Mouse (Mus musculus): ENCODE data around the gene Slc22a17. TPM values are rescaled to one million over a fixed set of nuclear protein-coding genes. Genes with fewer than 3 reads are reported as not detected.

Gene Slc22a17
- polyA plus RNA-seq, 1 experiment, result not detected

- Histone ChIP-seq H3K4me3 (ENCODE audit: insufficient read depth, low read depth, low read length) (no peak overlapping the region), H3K27ac (ENCODE audit: insufficient read depth, low read depth, low read length) (no peak overlapping the region), H3K4me1 (ENCODE audit: control insufficient read depth, insufficient read depth, low read length) (peaks cover 3% of the 10 kb centered on the region; the same call in 1 of the 2 replicates)
- TF ChIP-seq CTCF (IDR thresholded peaks at IDR 0.05; ENCODE audit: insufficient read depth, low read depth, low read length), result no peak
- 87% methylated on average over 3 of the region's 3 CpGs for WGBS
Observed at GRCm38 (mm10) chr14:54874165-54874564, 38.8 kb downstream of the Slc22a17 start.

GRCm38 (mm10) chr14:54870861-54871260 lies 42.1 kb downstream of the Slc22a17 start, which contains the start of gene Homez:
TSS of gene Homez (minus strand) at chr14:54870961.
- TF ChIP-seq POLR2A (IDR thresholded peaks at IDR 0.05; ENCODE audit: insufficient read depth, low read depth, low read length) (no peak), CTCF (IDR thresholded peaks at IDR 0.05; ENCODE audit: insufficient read depth, low read depth, low read length) (no peak)
- no peak within 1 kb of the TSS for H3K4me3 ChIP-seq (ENCODE audit: insufficient read depth, low read depth, low read length)
- peaks cover 3% of the 10 kb centered on the region; the same call in 1 of the 2 replicates for H3K4me1 ChIP-seq (ENCODE audit: control insufficient read depth, insufficient read depth, low read length)
- WGBS, result 87% methylated on average over 5 of the region's 5 CpGs
- H3K27ac ChIP-seq (ENCODE audit: insufficient read depth, low read depth, low read length), result no peak within 1 kb of the TSS

- H3K27ac ChIP-seq (ENCODE audit: insufficient read depth, low read depth, low read length), result no peak overlapping the region
- TF ChIP-seq CTCF (IDR thresholded peaks at IDR 0.05; ENCODE audit: insufficient read depth, low read depth, low read length) (no peak), POLR2A (IDR thresholded peaks at IDR 0.05; ENCODE audit: insufficient read depth, low read depth, low read length) (no peak)
- no peak overlapping the region for H3K4me3 ChIP-seq (ENCODE audit: insufficient read depth, low read depth, low read length)
- 0 out of 2 replicates have a peak, but pooled peaks cover 3% of the 10 kb centered on the region for H3K4me1 ChIP-seq (ENCODE audit: control insufficient read depth, insufficient read depth, low read length)
- 88% methylated on average over 4 of the region's 4 CpGs for WGBS
Observed at GRCm38 (mm10) chr14:54868026-54868425, 44.9 kb downstream of the Slc22a17 start.

- Histone ChIP-seq H3K4me1 (ENCODE audit: control insufficient read depth, insufficient read depth, low read length) (0 out of 2 replicates have a peak, but pooled peaks cover 3% of the 10 kb centered on the region), H3K4me3 (ENCODE audit: insufficient read depth, low read depth, low read length) (no peak overlapping the region), H3K27ac (ENCODE audit: insufficient read depth, low read depth, low read length) (no peak overlapping the region)
- 57% methylated on average over 5 of the region's 5 CpGs for WGBS
- TF ChIP-seq POLR2A (IDR thresholded peaks at IDR 0.05; ENCODE audit: insufficient read depth, low read depth, low read length), result no peak
- TF ChIP-seq CTCF (IDR thresholded peaks at IDR 0.05; ENCODE audit: insufficient read depth, low read depth, low read length), result 0 out of 2 replicates have a peak, but pooled peaks have one; percentile 39
Observed at GRCm38 (mm10) chr14:54866936-54867335, 46.0 kb downstream of the Slc22a17 start.

- 53% methylated on average over 3 of the region's 3 CpGs for WGBS
- TF ChIP-seq CTCF (IDR thresholded peaks at IDR 0.05; ENCODE audit: insufficient read depth, low read depth, low read length) (no peak), POLR2A (IDR thresholded peaks at IDR 0.05; ENCODE audit: insufficient read depth, low read depth, low read length) (no peak)
- H3K4me1 ChIP-seq (ENCODE audit: control insufficient read depth, insufficient read depth, low read length), result 0 out of 2 replicates have a peak, but pooled peaks cover 3% of the 10 kb centered on the region
- no peak overlapping the region for H3K4me3 ChIP-seq (ENCODE audit: insufficient read depth, low read depth, low read length)
- no peak overlapping the region for H3K27ac ChIP-seq (ENCODE audit: insufficient read depth, low read depth, low read length)
Observed at GRCm38 (mm10) chr14:54866268-54866667, 46.7 kb downstream of the Slc22a17 start.

GRCm38 (mm10) chr14:54865626-54866025 lies 47.3 kb downstream of the Slc22a17 start:
- Histone ChIP-seq H3K27ac (ENCODE audit: insufficient read depth, low read depth, low read length) (no peak overlapping the region), H3K4me3 (ENCODE audit: insufficient read depth, low read depth, low read length) (no peak overlapping the region), H3K4me1 (ENCODE audit: control insufficient read depth, insufficient read depth, low read length) (0 out of 2 replicates have a peak, but pooled peaks cover 3% of the 10 kb centered on the region)
- 66% methylated on average over 5 of the region's 5 CpGs for WGBS
- TF ChIP-seq CTCF (IDR thresholded peaks at IDR 0.05; ENCODE audit: insufficient read depth, low read depth, low read length), result no peak
- no peak for TF ChIP-seq POLR2A (IDR thresholded peaks at IDR 0.05; ENCODE audit: insufficient read depth, low read depth, low read length)

GRCm38 (mm10) chr14:54864313-54865036 lies 48.5 kb downstream of the Slc22a17 start:
- 15% methylated on average over 21 of the region's 21 CpGs for WGBS
- 0 out of 2 replicates have a peak, but pooled peaks cover 3% of the 10 kb centered on the region for H3K4me1 ChIP-seq (ENCODE audit: control insufficient read depth, insufficient read depth, low read length)
- H3K4me3 ChIP-seq (ENCODE audit: insufficient read depth, low read depth, low read length), result peak overlapping the region; percentile 73
- TF ChIP-seq POLR2A (IDR thresholded peaks at IDR 0.05; ENCODE audit: insufficient read depth, low read depth, low read length) (no peak), CTCF (IDR thresholded peaks at IDR 0.05; ENCODE audit: insufficient read depth, low read depth, low read length) (no peak)
- peak overlapping the region; percentile 29; the same call in 1 of the 2 replicates for H3K27ac ChIP-seq (ENCODE audit: insufficient read depth, low read depth, low read length)

- under 1% methylated on average over 56 of the region's 56 CpGs for WGBS
- Histone ChIP-seq H3K4me3 (ENCODE audit: insufficient read depth, low read depth, low read length) (peak overlapping the region; percentile 73), H3K27ac (ENCODE audit: insufficient read depth, low read depth, low read length) (peak overlapping the region; percentile 29; the same call in 1 of the 2 replicates), H3K4me1 (ENCODE audit: control insufficient read depth, insufficient read depth, low read length) (0 out of 2 replicates have a peak, but pooled peaks cover 3% of the 10 kb centered on the region)
- TF ChIP-seq CTCF (IDR thresholded peaks at IDR 0.05; ENCODE audit: insufficient read depth, low read depth, low read length), result no peak
- TF ChIP-seq POLR2A (IDR thresholded peaks at IDR 0.05; ENCODE audit: insufficient read depth, low read depth, low read length), result peak; percentile 63; the same call in 1 of the 2 replicates
Observed at GRCm38 (mm10) chr14:54863501-54864312, 49.2 kb downstream of the Slc22a17 start.
